Mouse (Mus musculus) CH12.LX (cell line): ENCODE results near the gene Slc2a3. TPM values are rescaled to one million over a fixed set of nuclear protein-coding genes. Genes with fewer than 3 reads are reported as not detected.

Source experiments
- DNase-seq: peaks from one replicate; pipeline ENCODE4 v3.0.0-alpha.2; 2013; ENCODE audit errors: extremely low read depth
- H3K27ac ChIP-seq: 2 replicates; pipeline ENCODE4 v1.5.1; 2012; ENCODE audit warnings: low read depth, mild to moderate bottlenecking, control low read depth, moderate library complexity; ENCODE audit not compliant: insufficient read depth
- H3K27me3 ChIP-seq: replicated peaks from 2 replicates; pipeline ENCODE3; 2012; ENCODE audit warnings: inconsistent platforms
- H3K36me3 ChIP-seq, 2 experiments: replicated peaks in 1 of 2; 2 replicates each; pipeline versions ENCODE3 to v1.6.1; 2012; ENCODE audit warnings: inconsistent platforms in 1 of 2, low read length in 1 of 2, mild to moderate bottlenecking in 1 of 2, mixed read lengths in 1 of 2, moderate library complexity in 1 of 2; ENCODE audit not compliant: control insufficient read depth in 1 of 2, insufficient read depth in 1 of 2
- H3K4me1 ChIP-seq, 2 experiments: 2 replicates each; pipeline ENCODE4 v1.6.1; 2012; ENCODE audit warnings: inconsistent platforms in 1 of 2, moderate library complexity in 1 of 2; ENCODE audit not compliant: insufficient read depth in 2 of 2, control insufficient read depth in 1 of 2
- H3K4me2 ChIP-seq: 2 replicates; pipeline ENCODE4 v1.6.1; 2012; ENCODE audit warnings: low read depth, mild to moderate bottlenecking, control low read depth; ENCODE audit not compliant: poor library complexity, insufficient read depth, severe bottlenecking
- H3K4me3 ChIP-seq, 3 experiments: fragments of 150-350 bp in 1 of 3; sonication (generic) in 1 of 3; replicated peaks in 1 of 3; 2 replicates each; pipeline versions ENCODE3 to v1.5.1; 2011 to 2012; ENCODE audit warnings: low read depth in 2 of 3, low read length in 2 of 3, mild to moderate bottlenecking in 2 of 3, moderate library complexity in 2 of 3, control low read depth in 1 of 3, improper control_type of control experiment in 1 of 3, inconsistent platforms in 1 of 3, mixed read lengths in 1 of 3; ENCODE audit not compliant: poor library complexity in 1 of 3
- H3K79me2 ChIP-seq: replicated peaks from 2 replicates; pipeline ENCODE4 v1.6.1; 2012; ENCODE audit warnings: mild to moderate bottlenecking, moderate library complexity; ENCODE audit not compliant: control insufficient read depth, poor library complexity, insufficient read depth, severe bottlenecking; ENCODE audit errors: extremely low read depth
- H3K9ac ChIP-seq: 2 replicates; pipeline ENCODE4 v1.6.1; 2012; ENCODE audit warnings: low read depth, mild to moderate bottlenecking, control low read depth, moderate library complexity; ENCODE audit not compliant: insufficient read depth
- H3K9me3 ChIP-seq: replicated peaks from 2 replicates; pipeline ENCODE3; 2012; ENCODE audit warnings: low read length, inconsistent platforms, mixed read lengths
- CHD1 ChIP-seq: IDR thresholded peaks from 2 replicates; pipeline ENCODE4 v1.6.1; 2012; ENCODE audit warnings: low read depth, low read length, improper control_type of control experiment, inconsistent platforms
- CHD2 ChIP-seq: IDR thresholded peaks from 2 replicates; pipeline ENCODE4 v1.6.1; 2011; ENCODE audit warnings: low read length, improper control_type of control experiment
- E2F4 ChIP-seq: IDR thresholded peaks from 2 replicates; pipeline ENCODE4 v1.6.1; 2011; ENCODE audit warnings: low read depth, low read length, improper control_type of control experiment; ENCODE audit not compliant: insufficient replicate concordance
- ELF1 ChIP-seq: IDR thresholded peaks from 2 replicates; pipeline ENCODE4 v1.6.1; 2014; ENCODE audit warnings: low read depth, mild to moderate bottlenecking, inconsistent platforms, low read length, improper control_type of control experiment
- ETS1 ChIP-seq: conservative IDR thresholded peaks from 2 replicates; pipeline ENCODE4 v1.6.1; 2012; ENCODE audit warnings: low read depth, mild to moderate bottlenecking, inconsistent platforms, low read length, improper control_type of control experiment, moderate library complexity
- GABPA ChIP-seq: IDR thresholded peaks from 2 replicates; pipeline ENCODE4 v1.6.1; 2012; ENCODE audit warnings: low read depth, low read length, improper control_type of control experiment, inconsistent platforms; ENCODE audit not compliant: insufficient replicate concordance
- HCFC1 ChIP-seq: IDR thresholded peaks from 2 replicates; pipeline ENCODE4 v1.6.1; 2012; ENCODE audit warnings: low read depth, mild to moderate bottlenecking, inconsistent platforms, low read length, improper control_type of control experiment
- IRF4 ChIP-seq: IDR thresholded peaks from 2 replicates; pipeline ENCODE4 v1.6.1; 2014; ENCODE audit warnings: low read depth, mild to moderate bottlenecking, inconsistent platforms, low read length, improper control_type of control experiment
- JUND ChIP-seq: conservative IDR thresholded peaks from 2 replicates; pipeline ENCODE4 v1.6.1; 2011; ENCODE audit warnings: low read depth, low read length, improper control_type of control experiment
- MAX ChIP-seq: IDR thresholded peaks from 2 replicates; pipeline ENCODE4 v1.6.1; 2011; ENCODE audit warnings: low read length, improper control_type of control experiment
- MAZ ChIP-seq: IDR thresholded peaks from 2 replicates; pipeline ENCODE4 v1.6.1; 2012; ENCODE audit warnings: low read depth, mild to moderate bottlenecking, inconsistent platforms, low read length, improper control_type of control experiment, moderate library complexity
- MEF2A ChIP-seq: IDR thresholded peaks from 2 replicates; pipeline ENCODE4 v1.6.1; 2014; ENCODE audit warnings: low read depth, mild to moderate bottlenecking, inconsistent platforms, low read length, improper control_type of control experiment, borderline replicate concordance
- MXI1 ChIP-seq: IDR thresholded peaks from 2 replicates; pipeline ENCODE4 v1.6.1; 2011; ENCODE audit warnings: mild to moderate bottlenecking, low read depth, low read length, improper control_type of control experiment
- MYC ChIP-seq: IDR thresholded peaks from 2 replicates; pipeline ENCODE4 v1.6.1; 2011; ENCODE audit warnings: low read depth, mild to moderate bottlenecking, improper control_type of control experiment, low read length
- NELFE ChIP-seq: IDR thresholded peaks from 2 replicates; pipeline ENCODE4 v1.6.1; 2011; ENCODE audit warnings: low read depth, low read length, improper control_type of control experiment
- NRF1 ChIP-seq: IDR thresholded peaks from 2 replicates; pipeline ENCODE4 v1.6.1; 2014; ENCODE audit warnings: low read depth, mild to moderate bottlenecking, inconsistent platforms, low read length, improper control_type of control experiment, moderate library complexity
- PAX5 ChIP-seq: IDR thresholded peaks from 2 replicates; pipeline ENCODE4 v1.6.1; 2012; ENCODE audit warnings: low read length, inconsistent platforms, mixed read lengths
- POLR2A ChIP-seq: IDR thresholded peaks from 2 replicates; pipeline ENCODE4 v1.6.1; 2011; ENCODE audit warnings: low read depth, mild to moderate bottlenecking, improper control_type of control experiment, low read length
- POLR2AphosphoS2 ChIP-seq: IDR thresholded peaks from 2 replicates; pipeline ENCODE4 v1.6.1; 2011; ENCODE audit warnings: low read depth, low read length, improper control_type of control experiment
- SMC3 ChIP-seq: IDR thresholded peaks from 2 replicates; pipeline ENCODE4 v1.6.1; 2011; ENCODE audit warnings: low read depth, low read length, improper control_type of control experiment
- TBP ChIP-seq: conservative IDR thresholded peaks from 2 replicates; pipeline ENCODE4 v1.6.1; 2011; ENCODE audit warnings: low read depth, low read length, improper control_type of control experiment
- TCF12 ChIP-seq: IDR thresholded peaks from 2 replicates; pipeline ENCODE4 v1.6.1; 2014; ENCODE audit warnings: low read depth, mild to moderate bottlenecking, inconsistent platforms, low read length, improper control_type of control experiment
- UBTF ChIP-seq: IDR thresholded peaks from 2 replicates; pipeline ENCODE4 v1.6.1; 2012; ENCODE audit warnings: low read depth, mild to moderate bottlenecking, inconsistent platforms, low read length, improper control_type of control experiment, moderate library complexity
- USF1 ChIP-seq: IDR thresholded peaks from 2 replicates; pipeline ENCODE4 v1.6.1; 2014; ENCODE audit warnings: low read depth, mild to moderate bottlenecking, inconsistent platforms, low read length, improper control_type of control experiment
- USF2 ChIP-seq: conservative IDR thresholded peaks from 2 replicates; pipeline ENCODE4 v1.6.1; 2011; ENCODE audit warnings: low read depth, low read length, improper control_type of control experiment
- ZC3H11A ChIP-seq: IDR thresholded peaks from 2 replicates; pipeline ENCODE4 v1.6.1; 2012; ENCODE audit warnings: low read depth, mild to moderate bottlenecking, inconsistent platforms, low read length, improper control_type of control experiment
- ZKSCAN1 ChIP-seq: IDR thresholded peaks from 2 replicates; pipeline ENCODE4 v1.6.1; 2012; ENCODE audit warnings: low read depth, inconsistent platforms, low read length, improper control_type of control experiment, borderline replicate concordance
- ZMIZ1 ChIP-seq: IDR thresholded peaks from 2 replicates; pipeline ENCODE4 v1.6.1; 2012; ENCODE audit warnings: low read depth, mild to moderate bottlenecking, inconsistent platforms, low read length, improper control_type of control experiment
- ZNF384 ChIP-seq: IDR thresholded peaks from 2 replicates; pipeline ENCODE4 v1.6.1; 2012; ENCODE audit warnings: low read depth, low read length, improper control_type of control experiment, inconsistent platforms
- dilution Hi-C: fragments of 300-500 bp; cut with MboI; formaldehyde crosslinking; loops from 2 replicates; pipeline ENCODE4 v1.14.3; 2020; ENCODE audit warnings: low sequenced_read_pairs; ENCODE audit not compliant: extremely low pct_unique_long_range_greater_than_20kb, extremely low pct_ligation_motif_present
- in situ Hi-C: fragments of 300-500 bp; cut with MboI; formaldehyde crosslinking; loops from 3 replicates; pipeline ENCODE4 v1.14.3; 2019; ENCODE audit warnings: low sequenced_read_pairs, low pct_ligation_motif_present, low pct_unique_long_range_greater_than_20kb, mixed read lengths
- polyA plus RNA-seq: library from polyadenylated mRNA; unstranded; fragments of >175 nt; gene quantifications from 2 replicates; pipeline ENCODE4 v1.2.1, GENCODE M21; 2012; ENCODE audit warnings: low read depth; ENCODE audit not compliant: insufficient read length
- total RNA-seq, 2 experiments: library from RNA; depleted of rRNA; stranded (reverse); fragments of 300-350 nt in 1 of 2; fragments of >200 nt in 1 of 2; gene quantifications; 2 replicates each; pipeline ENCODE4 v1.2.3; 2012 to 2014

Gene Slc2a3
- total RNA-seq (2012; rRNA removed) (27.8 and 38.3 TPM in 2 replicates), total RNA-seq (2014; rRNA removed) (29.7 and 32.4 TPM in 2 replicates), polyA plus RNA-seq (23.7 and 28.8 TPM in 2 replicates)

GRCm38 (mm10) chr6:122801301-122801800, at the start of gene Slc2a3:
TSS of gene Slc2a3 (minus strand) at chr6:122801640.
- Histone ChIP-seq H3K36me3 (peaks cover 4 to 22% of the 10 kb centered on the region in 2 experiments), H3K9ac (peak within 1 kb of the TSS; percentile 39), H3K79me2 (no peaks in the 10 kb centered on the region), H3K4me2 (peak within 1 kb of the TSS; percentile 60), H3K27ac (peak within 1 kb of the TSS; percentile 66), H3K9me3 (no peaks in the 10 kb centered on the region), H3K27me3 (no peaks in the 10 kb centered on the region), H3K4me3 (peak within 1 kb of the TSS; percentile 59 to 84 (median 76)), H3K4me1 (peaks cover 2 to 22% of the 10 kb centered on the region in 2 experiments)
- in situ Hi-C loops = no loop called here
- DNase-seq = peak; percentile 92
- TF ChIP-seq UBTF (peak; percentile 99), MAX (peak; percentile 97), HCFC1 (peak; percentile 61), MXI1 (peak; percentile 90), USF1 (no peak), MAZ (0 out of 2 replicates have a peak, but pooled peaks have one; percentile 46), NRF1 (no peak; the same call in 1 of the 2 replicates), TCF12 (peak; percentile 64), TBP (peak; percentile 87), NELFE (peak; percentile 88), E2F4 (no peak), POLR2AphosphoS2 (peak; percentile 26; the same call in 1 of the 2 replicates), CHD2 (no peak), MYC (peak; percentile 96), ZMIZ1 (peak; percentile 65), MEF2A (no peak), POLR2A (peak; percentile 84), ETS1 (no peak), ZNF384 (no peak), ELF1 (peak; percentile 58; the same call in 1 of the 2 replicates), ZKSCAN1 (no peak), IRF4 (peak; percentile 50; the same call in 1 of the 2 replicates)
- dilution Hi-C loops = no loop called here

GRCm38 (mm10) chr6:122843759-122844158, 42.3 kb upstream of the Slc2a3 start:
- H3K4me1 ChIP-seq = peaks cover 0 to 2% of the 10 kb centered on the region in 2 experiments; a peak in 1 of 4 replicates
- H3K9me3 ChIP-seq = no peaks in the 10 kb centered on the region
- no peak overlapping the region for H3K4me2 ChIP-seq
- peaks cover 34 to 70% of the 10 kb centered on the region in 2 experiments for H3K36me3 ChIP-seq
- in situ Hi-C loops = no loop called here
- TF ChIP-seq JUND = no peak
- no peak for TF ChIP-seq SMC3
- TF ChIP-seq CHD1 = no peak
- no peak for TF ChIP-seq MYC
- TF ChIP-seq HCFC1 = no peak
- TF ChIP-seq MXI1 = no peak
- TF ChIP-seq NRF1 = no peak
- TF ChIP-seq GABPA = no peak
- TF ChIP-seq PAX5 = no peak
- TF ChIP-seq ZKSCAN1 = no peak
- TF ChIP-seq ZC3H11A = no peak
- no peak for TF ChIP-seq MEF2A
- no peak for TF ChIP-seq MAZ
- no peak for TF ChIP-seq USF2
- DNase-seq = no peak
- no peaks in the 10 kb centered on the region for H3K79me2 ChIP-seq
- dilution Hi-C loops = no loop called here
- no peak overlapping the region for H3K9ac ChIP-seq
- no peaks in the 10 kb centered on the region for H3K27me3 ChIP-seq
- no peak overlapping the region for H3K4me3 ChIP-seq
- no peak overlapping the region for H3K27ac ChIP-seq
